Mouse (Mus musculus): ENCODE data around the gene 1700025G04Rik. TPM values are rescaled to one million over a fixed set of nuclear protein-coding genes. Genes with fewer than 3 reads are reported as not detected.
A peak's percentile ranks its signal among the peaks of the same experiment; 100 is the strongest.

Gene 1700025G04Rik
- polyA plus RNA-seq, 1 experiment from 2014 or later, result 29.1 TPM

DNA sequence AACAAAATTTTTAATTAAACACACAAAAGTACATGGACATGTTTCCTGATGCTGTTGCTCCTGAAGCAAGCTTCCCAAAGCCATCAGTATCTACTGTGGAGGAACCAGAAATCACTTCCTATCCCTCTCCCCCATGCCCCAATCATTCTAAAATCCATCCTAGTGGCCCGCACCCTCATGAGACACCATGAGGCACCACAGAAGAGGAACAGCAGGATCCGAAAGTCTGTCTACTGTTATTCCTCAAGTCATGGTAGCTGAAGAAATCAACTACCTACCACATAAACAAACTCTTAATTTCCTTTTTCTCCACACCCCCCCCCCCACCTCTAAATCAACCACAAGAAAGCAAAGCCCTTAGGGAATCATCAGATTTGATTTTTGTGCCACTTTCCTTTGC, 46.5 kb downstream of the 1700025G04Rik start:
- Histone ChIP-seq H3K9ac (replicated peaks; ENCODE audit: low read depth, low read length) (no peak overlapping the region), H3K27ac (ENCODE audit: low read depth, low read length) (no peak overlapping the region), H3K4me2 (ENCODE audit: low read depth, low read length) (no peak overlapping the region), H3K27me3 (ENCODE audit: control insufficient read depth, insufficient read depth, low read length) (no peaks in the 10 kb centered on the region), H3K4me1 (ENCODE audit: control insufficient read depth, insufficient read depth, low read length) (peaks cover 6% of the 10 kb centered on the region; the same call in 1 of the 2 replicates), H3K9me3 (ENCODE audit: control insufficient read depth, low read length) (no peaks in the 10 kb centered on the region), H3K36me3 (ENCODE audit: control insufficient read depth, insufficient read depth, low read length) (no peaks in the 10 kb centered on the region), H3K4me3 (ENCODE audit: low read depth, low read length) (no peak overlapping the region)
- WGBS, result 96% methylated on average over 2 of the region's 2 CpGs
- no peak for ATAC-seq (ENCODE audit: low read depth)

- WGBS, result 53% methylated on average over 3 of the region's 3 CpGs
Measured at GRCm38 (mm10) chr1:152042409-152042808, 47.5 kb downstream of the 1700025G04Rik start.

DNA sequence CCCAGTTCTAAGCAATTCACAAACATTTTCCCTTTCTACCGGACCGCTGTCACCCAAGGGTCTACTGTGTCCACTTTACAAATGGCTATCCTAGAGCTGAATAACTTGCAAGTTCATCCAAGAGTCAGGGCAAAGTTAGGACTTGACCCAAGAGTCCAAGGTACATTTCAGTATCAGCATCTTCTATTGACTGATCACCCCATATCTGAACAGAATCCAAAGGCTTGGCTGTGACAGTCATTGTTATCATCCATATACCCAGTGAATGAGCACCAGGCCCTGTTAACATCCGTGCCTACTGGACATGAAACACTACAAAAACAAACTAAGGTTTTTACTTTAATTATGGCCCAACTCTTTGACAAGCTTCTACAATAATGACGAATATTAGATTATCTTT, 48.9 kb downstream of the 1700025G04Rik start:
- Histone ChIP-seq H3K4me2 (ENCODE audit: low read depth, low read length) (no peak overlapping the region), H3K4me3 (ENCODE audit: low read depth, low read length) (no peak overlapping the region), H3K36me3 (ENCODE audit: control insufficient read depth, insufficient read depth, low read length) (no peaks in the 10 kb centered on the region), H3K27ac (ENCODE audit: low read depth, low read length) (no peak overlapping the region), H3K9ac (replicated peaks; ENCODE audit: low read depth, low read length) (no peak overlapping the region), H3K9me3 (ENCODE audit: control insufficient read depth, low read length) (no peaks in the 10 kb centered on the region), H3K27me3 (ENCODE audit: control insufficient read depth, insufficient read depth, low read length) (no peaks in the 10 kb centered on the region), H3K4me1 (ENCODE audit: control insufficient read depth, insufficient read depth, low read length) (peaks cover 13% of the 10 kb centered on the region; the same call in 1 of the 2 replicates)
- no peak for ATAC-seq (ENCODE audit: low read depth)
- WGBS, result 81% methylated on average over 4 of the region's 4 CpGs

More at GRCm38 (mm10) chr1:152042409-152042808, 47.5 kb downstream of the 1700025G04Rik start:
- no peak overlapping the region for H3K27ac ChIP-seq (ENCODE audit: low read depth, low read length)
- H3K4me2 ChIP-seq (ENCODE audit: low read depth, low read length), result no peak overlapping the region
- H3K36me3 ChIP-seq (ENCODE audit: control insufficient read depth, insufficient read depth, low read length), result no peaks in the 10 kb centered on the region
- H3K9me3 ChIP-seq (ENCODE audit: control insufficient read depth, low read length), result no peaks in the 10 kb centered on the region
- H3K27me3 ChIP-seq (ENCODE audit: control insufficient read depth, insufficient read depth, low read length), result no peaks in the 10 kb centered on the region
- H3K9ac ChIP-seq (replicated peaks; ENCODE audit: low read depth, low read length), result no peak overlapping the region
- peaks cover 10% of the 10 kb centered on the region; the same call in 1 of the 2 replicates for H3K4me1 ChIP-seq (ENCODE audit: control insufficient read depth, insufficient read depth, low read length)
- no peak overlapping the region for H3K4me3 ChIP-seq (ENCODE audit: low read depth, low read length)
- no peak for ATAC-seq (ENCODE audit: low read depth)

DNA sequence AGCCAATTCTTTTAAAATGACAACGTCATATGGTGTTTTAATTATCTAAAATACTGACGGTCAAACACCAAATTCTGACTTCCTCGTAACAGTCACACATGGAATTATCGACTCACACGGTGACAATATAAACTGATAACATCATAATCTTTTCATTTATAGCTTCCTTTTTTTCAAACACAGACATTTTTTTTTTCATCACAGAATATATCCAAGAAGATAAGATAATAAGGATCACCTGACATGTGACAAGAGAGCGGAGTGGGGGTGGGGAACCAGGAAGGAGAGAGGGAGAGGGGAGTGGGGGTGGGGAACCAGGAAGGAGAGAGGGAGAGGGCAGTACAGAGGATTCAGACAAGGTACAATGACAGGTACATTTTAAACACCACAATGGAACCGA, 49.9 kb downstream of the 1700025G04Rik start:
- no peak overlapping the region for H3K4me3 ChIP-seq (ENCODE audit: low read depth, low read length)
- H3K27me3 ChIP-seq (ENCODE audit: control insufficient read depth, insufficient read depth, low read length), result no peaks in the 10 kb centered on the region
- WGBS, result 82% methylated on average over 7 of the region's 7 CpGs
- ATAC-seq (ENCODE audit: low read depth), result no peak
- no peaks in the 10 kb centered on the region for H3K9me3 ChIP-seq (ENCODE audit: control insufficient read depth, low read length)
- H3K27ac ChIP-seq (ENCODE audit: low read depth, low read length), result no peak overlapping the region
- H3K9ac ChIP-seq (replicated peaks; ENCODE audit: low read depth, low read length), result no peak overlapping the region
- H3K36me3 ChIP-seq (ENCODE audit: control insufficient read depth, insufficient read depth, low read length), result no peaks in the 10 kb centered on the region
- H3K4me1 ChIP-seq (ENCODE audit: control insufficient read depth, insufficient read depth, low read length), result peaks cover 13% of the 10 kb centered on the region; the same call in 1 of the 2 replicates
- no peak overlapping the region for H3K4me2 ChIP-seq (ENCODE audit: low read depth, low read length)

- Histone ChIP-seq H3K4me3 (ENCODE audit: low read depth, low read length) (no peak overlapping the region), H3K4me1 (ENCODE audit: control insufficient read depth, insufficient read depth, low read length) (peaks cover 13% of the 10 kb centered on the region; the same call in 1 of the 2 replicates), H3K4me2 (ENCODE audit: low read depth, low read length) (no peak overlapping the region), H3K9me3 (ENCODE audit: control insufficient read depth, low read length) (no peaks in the 10 kb centered on the region), H3K36me3 (ENCODE audit: control insufficient read depth, insufficient read depth, low read length) (no peaks in the 10 kb centered on the region), H3K27ac (ENCODE audit: low read depth, low read length) (no peak overlapping the region), H3K27me3 (ENCODE audit: control insufficient read depth, insufficient read depth, low read length) (no peaks in the 10 kb centered on the region), H3K9ac (replicated peaks; ENCODE audit: low read depth, low read length) (no peak overlapping the region)
- no peak for ATAC-seq (ENCODE audit: low read depth)
- WGBS, result 61% methylated on average over 8 of the region's 8 CpGs
Measured at GRCm38 (mm10) chr1:152039588-152039987, 50.3 kb downstream of the 1700025G04Rik start.

- Histone ChIP-seq H3K27ac (ENCODE audit: low read depth, low read length) (no peak overlapping the region), H3K4me2 (ENCODE audit: low read depth, low read length) (no peak overlapping the region), H3K4me1 (ENCODE audit: control insufficient read depth, insufficient read depth, low read length) (peaks cover 13% of the 10 kb centered on the region; the same call in 1 of the 2 replicates), H3K4me3 (ENCODE audit: low read depth, low read length) (no peak overlapping the region), H3K9me3 (ENCODE audit: control insufficient read depth, low read length) (no peaks in the 10 kb centered on the region), H3K36me3 (ENCODE audit: control insufficient read depth, insufficient read depth, low read length) (no peaks in the 10 kb centered on the region), H3K27me3 (ENCODE audit: control insufficient read depth, insufficient read depth, low read length) (no peaks in the 10 kb centered on the region), H3K9ac (replicated peaks; ENCODE audit: low read depth, low read length) (no peak overlapping the region)
- 61% methylated on average over 9 of the region's 9 CpGs for WGBS
- peak; percentile 52; the same call in 1 of the 2 replicates for ATAC-seq (ENCODE audit: low read depth)
Measured at GRCm38 (mm10) chr1:152038086-152038485, 51.8 kb downstream of the 1700025G04Rik start.

GRCm38 (mm10) chr1:152037589-152037988, 52.3 kb downstream of the 1700025G04Rik start:
- no peak for ATAC-seq (ENCODE audit: low read depth)
- WGBS, result 49% methylated on average over 4 of the region's 4 CpGs

DNA sequence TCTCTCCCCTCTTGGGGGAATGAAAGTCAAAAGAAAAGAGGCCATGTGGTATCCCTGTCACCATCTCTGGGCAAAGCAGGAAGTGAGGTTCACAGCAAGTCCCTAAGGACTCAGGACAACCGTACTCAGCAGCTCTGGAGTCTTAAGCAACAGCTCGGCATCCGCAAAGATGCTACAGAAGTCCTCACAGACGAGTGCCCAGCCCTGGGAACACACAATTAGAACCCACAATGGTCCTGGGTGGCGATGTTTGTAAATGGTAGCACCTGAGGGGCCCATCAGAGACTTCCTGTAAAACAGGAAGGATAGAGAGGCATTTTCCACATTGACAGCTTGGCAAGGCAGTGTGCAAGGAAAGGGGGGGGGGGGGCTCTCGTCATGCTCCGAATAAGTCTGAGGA, 55.2 kb downstream of the 1700025G04Rik start:
- Histone ChIP-seq H3K27me3 (ENCODE audit: control insufficient read depth, insufficient read depth, low read length) (no peaks in the 10 kb centered on the region), H3K27ac (ENCODE audit: low read depth, low read length) (no peak overlapping the region), H3K4me2 (ENCODE audit: low read depth, low read length) (no peak overlapping the region), H3K9ac (replicated peaks; ENCODE audit: low read depth, low read length) (no peak overlapping the region), H3K9me3 (ENCODE audit: control insufficient read depth, low read length) (no peaks in the 10 kb centered on the region), H3K4me1 (ENCODE audit: control insufficient read depth, insufficient read depth, low read length) (peaks cover 9% of the 10 kb centered on the region; the same call in 1 of the 2 replicates), H3K36me3 (ENCODE audit: control insufficient read depth, insufficient read depth, low read length) (no peaks in the 10 kb centered on the region), H3K4me3 (ENCODE audit: low read depth, low read length) (no peak overlapping the region)
- no peak for ATAC-seq (ENCODE audit: low read depth)
- WGBS, result 72% methylated on average over 7 of the region's 7 CpGs

More at GRCm38 (mm10) chr1:152037589-152037988, 52.3 kb downstream of the 1700025G04Rik start:
- H3K4me3 ChIP-seq (ENCODE audit: low read depth, low read length), result no peak overlapping the region
- peaks cover 13% of the 10 kb centered on the region; the same call in 1 of the 2 replicates for H3K4me1 ChIP-seq (ENCODE audit: control insufficient read depth, insufficient read depth, low read length)
- H3K27me3 ChIP-seq (ENCODE audit: control insufficient read depth, insufficient read depth, low read length), result no peaks in the 10 kb centered on the region
- H3K9me3 ChIP-seq (ENCODE audit: control insufficient read depth, low read length), result no peaks in the 10 kb centered on the region
- no peak overlapping the region for H3K4me2 ChIP-seq (ENCODE audit: low read depth, low read length)
- H3K27ac ChIP-seq (ENCODE audit: low read depth, low read length), result no peak overlapping the region
- no peaks in the 10 kb centered on the region for H3K36me3 ChIP-seq (ENCODE audit: control insufficient read depth, insufficient read depth, low read length)
- no peak overlapping the region for H3K9ac ChIP-seq (replicated peaks; ENCODE audit: low read depth, low read length)

DNA sequence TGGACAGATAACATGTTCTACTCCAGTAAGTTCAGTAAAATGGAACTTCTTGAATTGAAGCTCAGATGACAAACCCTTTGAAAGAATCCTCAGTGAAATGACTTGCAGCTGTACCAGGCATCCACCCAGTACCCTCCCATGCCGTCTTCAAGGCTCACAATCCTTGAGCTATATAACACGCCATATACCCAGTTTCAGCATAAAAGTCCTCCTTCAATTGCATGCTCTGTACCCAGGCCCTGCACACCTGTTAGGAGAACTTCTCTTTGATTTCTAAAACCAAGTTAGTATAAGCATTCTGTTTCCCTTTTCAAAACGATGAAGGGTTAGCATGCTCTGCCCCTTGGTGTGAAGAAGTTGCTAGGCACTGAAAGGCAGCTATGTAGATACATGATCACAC, 56.2 kb downstream of the 1700025G04Rik start:
- Histone ChIP-seq H3K27ac (ENCODE audit: low read depth, low read length) (no peak overlapping the region), H3K9ac (replicated peaks; ENCODE audit: low read depth, low read length) (no peak overlapping the region), H3K9me3 (ENCODE audit: control insufficient read depth, low read length) (no peaks in the 10 kb centered on the region), H3K4me2 (ENCODE audit: low read depth, low read length) (no peak overlapping the region), H3K4me3 (ENCODE audit: low read depth, low read length) (no peak overlapping the region), H3K36me3 (ENCODE audit: control insufficient read depth, insufficient read depth, low read length) (no peaks in the 10 kb centered on the region), H3K4me1 (ENCODE audit: control insufficient read depth, insufficient read depth, low read length) (peaks cover 9% of the 10 kb centered on the region; the same call in 1 of the 2 replicates), H3K27me3 (ENCODE audit: control insufficient read depth, insufficient read depth, low read length) (no peaks in the 10 kb centered on the region)
- ATAC-seq (ENCODE audit: low read depth), result no peak
- WGBS, result 73% methylated on average over 3 of the region's 3 CpGs

Data from neural tube, embryonic 14.5 days (tissue).